Mouse (Mus musculus): ENCODE measurements around the gene Syn3.

DNA sequence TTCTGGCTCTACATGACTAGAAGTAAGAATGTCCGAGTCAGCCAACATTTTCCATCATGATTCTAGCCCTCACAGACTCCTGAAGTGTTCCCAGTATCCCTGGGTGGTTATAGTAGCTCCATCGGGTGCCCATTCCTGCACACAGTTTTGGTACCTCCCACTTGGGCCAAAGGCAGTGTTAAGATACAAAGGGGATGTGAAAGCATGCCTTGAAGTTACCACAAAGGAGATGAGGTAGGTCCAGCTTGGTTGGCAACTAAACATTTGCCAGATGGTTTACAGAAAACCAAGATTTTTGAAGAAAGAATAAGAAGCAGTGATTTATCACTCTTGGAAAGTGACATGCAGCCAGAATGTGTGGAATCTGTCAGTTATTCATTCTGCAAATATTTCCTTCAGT lies 53.5 kb downstream of the Syn3 start:
- TF ChIP-seq POLR2A (IDR thresholded peaks at IDR 0.05; ENCODE audit: low read depth, low read length) (no peak), CTCF (conservative IDR thresholded peaks at IDR 0.05; ENCODE audit: insufficient read depth, insufficient read length, low read depth, low read length) (no peak)
